Mouse (Mus musculus): ENCODE data around the gene Spag6. TPM values are rescaled to one million over a fixed set of nuclear protein-coding genes. Genes with fewer than 3 reads are reported as not detected.

Spag6 gene
- polyA plus RNA-seq, 1 experiment = 0.41 TPM

DNA sequence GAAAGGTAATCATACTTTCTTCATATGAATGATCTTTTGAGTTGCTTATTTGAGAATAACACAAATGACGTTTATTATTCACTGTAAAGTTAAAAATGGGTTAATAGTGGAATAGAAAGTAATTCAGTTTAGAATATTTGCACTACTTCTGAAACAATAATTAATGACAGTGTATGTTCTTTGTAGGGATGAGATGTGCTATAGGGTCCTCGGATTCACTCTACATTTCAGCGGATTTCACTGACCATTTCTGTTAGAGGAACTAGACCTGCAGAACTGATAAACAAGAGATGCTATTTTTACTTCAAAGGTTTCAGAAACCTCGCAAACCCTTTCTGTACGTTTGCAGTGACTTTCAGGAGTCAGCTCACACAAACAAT, 351 bp upstream of the Spag6 start:
- TF ChIP-seq POLR2A (IDR thresholded peaks at IDR 0.05; ENCODE audit: low read depth, low read length) = no peak
- peaks cover 22% of the 10 kb centered on the region for H3K4me1 ChIP-seq (ENCODE audit: control insufficient read depth, insufficient read depth, insufficient read length, low read length)
- H3K4me3 ChIP-seq (ENCODE audit: low read depth, low read length) = no peak overlapping the region
- no peaks in the 10 kb centered on the region for H3K36me3 ChIP-seq (ENCODE audit: control insufficient read depth, insufficient read depth, low read length)
- peaks cover 60% of the 10 kb centered on the region for H3K27me3 ChIP-seq (ENCODE audit: control insufficient read depth, insufficient read depth, low read length)
- 2% methylated on average over 5 of the region's 5 CpGs for WGBS
- H3K27ac ChIP-seq (ENCODE audit: insufficient read depth, low read depth, low read length) = no peak overlapping the region

DNA sequence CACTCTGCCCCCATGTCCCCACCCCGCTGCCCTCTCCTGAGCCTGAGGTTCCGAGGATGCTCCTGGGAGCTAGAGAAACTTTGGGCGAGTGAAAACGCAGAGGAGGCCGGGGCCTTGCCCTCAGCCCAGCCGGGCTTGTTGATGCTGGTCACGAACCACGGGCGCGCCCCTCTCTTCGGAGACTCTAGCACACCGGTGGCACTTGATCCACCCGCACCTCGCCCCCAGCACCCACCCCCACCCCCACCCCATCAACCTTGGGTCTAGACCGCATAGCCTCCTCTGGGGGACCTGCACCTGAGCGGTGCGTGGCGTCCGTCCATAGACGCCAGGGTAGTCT, 749 bp downstream of the Spag6 start:
- 2% methylated on average over 20 of the region's 20 CpGs for WGBS
- peak overlapping the region; percentile 90 for H3K4me3 ChIP-seq (ENCODE audit: low read depth, low read length)
- peaks cover 17% of the 10 kb centered on the region for H3K4me1 ChIP-seq (ENCODE audit: control insufficient read depth, insufficient read depth, insufficient read length, low read length)
- peaks cover 60% of the 10 kb centered on the region for H3K27me3 ChIP-seq (ENCODE audit: control insufficient read depth, insufficient read depth, low read length)
- H3K27ac ChIP-seq (ENCODE audit: insufficient read depth, low read depth, low read length) = no peak overlapping the region
- no peaks in the 10 kb centered on the region for H3K36me3 ChIP-seq (ENCODE audit: control insufficient read depth, insufficient read depth, low read length)
- TF ChIP-seq POLR2A (IDR thresholded peaks at IDR 0.05; ENCODE audit: low read depth, low read length) = no peak
- TF ChIP-seq CTCF (IDR thresholded peaks at IDR 0.05; ENCODE audit: extremely low read depth, insufficient read length, insufficient replicate concordance, low read depth, low read length) = no peak

DNA sequence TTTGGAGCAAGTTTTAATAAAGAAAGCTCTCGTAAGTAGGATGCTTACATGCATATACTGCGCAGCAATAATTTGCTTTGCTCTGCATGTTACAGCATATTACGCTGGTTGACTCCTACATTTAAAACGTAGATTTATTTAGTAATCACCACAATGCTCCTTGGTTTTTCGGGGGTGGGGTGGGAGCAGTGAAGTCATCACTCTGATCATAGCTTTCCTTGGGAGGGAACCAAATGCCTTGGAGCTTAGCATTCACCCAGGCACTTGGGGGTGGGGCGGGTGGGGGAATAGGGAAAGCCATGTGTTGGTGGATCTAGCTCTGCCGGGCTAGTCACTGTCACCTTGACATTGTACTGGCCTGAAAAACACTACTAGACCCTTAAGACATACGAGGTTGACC, 1.3 kb downstream of the Spag6 start:
- TF ChIP-seq POLR2A (IDR thresholded peaks at IDR 0.05; ENCODE audit: low read depth, low read length) (no peak), CTCF (IDR thresholded peaks at IDR 0.05; ENCODE audit: extremely low read depth, insufficient read length, insufficient replicate concordance, low read depth, low read length) (no peak)
- H3K27me3 ChIP-seq (ENCODE audit: control insufficient read depth, insufficient read depth, low read length) = peaks cover 60% of the 10 kb centered on the region
- no peak overlapping the region for H3K4me3 ChIP-seq (ENCODE audit: low read depth, low read length)
- H3K36me3 ChIP-seq (ENCODE audit: control insufficient read depth, insufficient read depth, low read length) = no peaks in the 10 kb centered on the region
- H3K4me1 ChIP-seq (ENCODE audit: control insufficient read depth, insufficient read depth, insufficient read length, low read length) = peaks cover 12% of the 10 kb centered on the region
- H3K27ac ChIP-seq (ENCODE audit: insufficient read depth, low read depth, low read length) = no peak overlapping the region
- 15% methylated on average over 8 of the region's 8 CpGs for WGBS

DNA sequence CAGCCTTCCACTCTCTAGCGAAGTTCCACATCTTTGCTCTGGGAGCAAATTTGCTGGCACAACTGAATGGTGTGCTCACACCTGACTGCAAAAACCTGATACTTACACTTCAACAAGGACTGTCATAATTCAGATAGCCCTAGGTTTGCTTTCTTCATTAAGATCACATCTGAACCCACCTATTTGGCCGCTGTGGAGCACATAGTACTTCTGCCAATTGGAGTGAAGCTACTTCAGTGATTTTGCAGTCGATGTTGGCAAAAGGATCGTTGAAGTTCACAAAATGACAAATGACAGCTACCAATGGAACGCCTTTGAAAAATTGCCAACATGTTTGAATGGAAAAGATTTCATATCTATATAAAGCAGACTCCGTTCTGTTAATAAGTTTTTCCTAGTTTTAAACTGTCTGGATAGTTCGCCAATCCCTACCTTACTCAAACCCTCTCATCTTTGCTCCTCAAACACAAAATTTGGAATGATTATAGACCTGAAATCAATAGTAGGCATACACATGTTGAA, 1.9 kb downstream of the Spag6 start:
- Histone ChIP-seq H3K4me1 (ENCODE audit: control insufficient read depth, insufficient read depth, insufficient read length, low read length) (peaks cover 7% of the 10 kb centered on the region), H3K4me3 (ENCODE audit: low read depth, low read length) (no peak overlapping the region), H3K27me3 (ENCODE audit: control insufficient read depth, insufficient read depth, low read length) (peaks cover 58% of the 10 kb centered on the region), H3K36me3 (ENCODE audit: control insufficient read depth, insufficient read depth, low read length) (no peaks in the 10 kb centered on the region), H3K27ac (ENCODE audit: insufficient read depth, low read depth, low read length) (no peak overlapping the region)
- 17% methylated on average over 7 of the region's 7 CpGs for WGBS
- TF ChIP-seq CTCF (IDR thresholded peaks at IDR 0.05; ENCODE audit: extremely low read depth, insufficient read length, insufficient replicate concordance, low read depth, low read length) (no peak), POLR2A (IDR thresholded peaks at IDR 0.05; ENCODE audit: low read depth, low read length) (no peak)

DNA sequence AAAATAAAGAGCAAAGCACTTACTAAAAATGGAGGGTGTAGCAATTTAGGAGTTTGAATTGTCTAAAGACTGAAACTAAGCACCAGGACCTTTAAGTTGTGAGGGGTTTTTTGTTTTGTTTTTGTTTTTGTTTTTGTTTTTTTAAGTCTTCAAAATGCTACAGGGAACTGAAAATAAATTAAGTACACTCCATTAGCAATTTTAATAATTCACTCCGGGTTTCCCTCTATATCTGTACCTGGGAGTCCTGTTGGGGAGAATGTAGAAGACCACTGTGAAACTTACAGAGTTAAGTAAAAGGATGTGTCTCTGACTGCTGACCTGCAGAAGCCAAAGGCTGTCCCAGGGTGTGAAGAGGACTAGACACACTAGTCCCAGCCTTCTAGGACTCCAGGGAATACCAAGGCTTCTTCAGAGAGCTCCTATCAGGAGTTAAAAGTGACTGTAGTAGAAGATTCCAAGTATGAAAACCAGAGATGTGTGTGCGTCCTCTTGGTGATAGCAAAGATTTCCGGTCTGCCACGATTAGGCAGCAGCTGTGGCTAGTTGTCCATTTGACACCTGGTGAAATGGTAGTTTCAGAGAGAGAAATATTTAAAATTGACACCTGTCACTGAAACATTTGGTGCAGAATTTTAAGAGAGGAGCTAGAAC, 3.9 kb downstream of the Spag6 start:
- H3K27ac ChIP-seq (ENCODE audit: insufficient read depth, low read depth, low read length) = no peak overlapping the region
- no peaks in the 10 kb centered on the region for H3K36me3 ChIP-seq (ENCODE audit: control insufficient read depth, insufficient read depth, low read length)
- peaks cover 62% of the 10 kb centered on the region for H3K27me3 ChIP-seq (ENCODE audit: control insufficient read depth, insufficient read depth, low read length)
- WGBS = 13% methylated on average over 4 of the region's 4 CpGs
- H3K4me3 ChIP-seq (ENCODE audit: low read depth, low read length) = no peak overlapping the region
- peaks cover 7% of the 10 kb centered on the region for H3K4me1 ChIP-seq (ENCODE audit: control insufficient read depth, insufficient read depth, insufficient read length, low read length)
- TF ChIP-seq CTCF (IDR thresholded peaks at IDR 0.05; ENCODE audit: extremely low read depth, insufficient read length, insufficient replicate concordance, low read depth, low read length) (no peak), POLR2A (IDR thresholded peaks at IDR 0.05; ENCODE audit: low read depth, low read length) (no peak)

DNA sequence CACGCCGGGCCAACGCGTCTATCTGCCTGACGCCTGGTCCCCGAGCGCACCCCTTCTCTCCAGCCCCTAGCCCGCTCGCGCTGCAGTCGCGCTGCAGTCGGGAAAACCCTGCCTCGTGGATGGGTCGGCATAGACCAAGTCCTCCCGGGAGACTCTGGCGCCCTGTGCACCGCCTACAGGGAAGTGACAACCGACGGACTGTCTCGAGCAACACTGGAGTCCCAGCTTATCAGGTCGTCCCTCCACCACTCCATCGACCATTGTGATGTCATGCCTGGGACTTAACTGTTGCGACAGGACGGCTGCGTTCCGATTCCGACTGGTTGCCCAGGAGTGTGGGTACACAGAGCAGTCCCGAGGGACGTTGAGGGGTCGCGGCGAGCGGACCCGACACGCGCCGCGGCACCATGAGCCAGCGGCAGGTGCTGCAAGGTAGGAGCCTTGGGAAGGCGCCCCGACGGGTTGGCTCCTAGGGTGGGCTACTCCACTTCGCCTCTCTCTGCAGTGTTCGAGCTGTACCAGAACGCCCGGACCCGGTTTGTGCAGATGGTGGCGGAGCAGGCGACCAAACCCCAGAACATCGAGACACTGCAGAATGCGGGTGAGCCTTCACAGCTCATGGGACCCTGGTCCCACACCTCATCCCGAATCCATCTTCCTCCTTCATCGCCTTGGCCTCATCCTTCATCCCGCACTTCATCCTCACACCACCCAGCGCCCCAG, 5.0 kb downstream of the Spag6 start:
- Histone ChIP-seq H3K36me3 (ENCODE audit: control insufficient read depth, insufficient read depth, low read length) (no peaks in the 10 kb centered on the region), H3K4me1 (ENCODE audit: control insufficient read depth, insufficient read depth, insufficient read length, low read length) (peaks cover 7% of the 10 kb centered on the region), H3K27me3 (ENCODE audit: control insufficient read depth, insufficient read depth, low read length) (peaks cover 61% of the 10 kb centered on the region), H3K4me3 (ENCODE audit: low read depth, low read length) (peak overlapping the region; percentile 33), H3K27ac (ENCODE audit: insufficient read depth, low read depth, low read length) (no peak overlapping the region)
- no peak for TF ChIP-seq POLR2A (IDR thresholded peaks at IDR 0.05; ENCODE audit: low read depth, low read length)
- TF ChIP-seq CTCF (IDR thresholded peaks at IDR 0.05; ENCODE audit: extremely low read depth, insufficient read length, insufficient replicate concordance, low read depth, low read length) = no peak
- 2% methylated on average over 56 of the region's 56 CpGs for WGBS

DNA sequence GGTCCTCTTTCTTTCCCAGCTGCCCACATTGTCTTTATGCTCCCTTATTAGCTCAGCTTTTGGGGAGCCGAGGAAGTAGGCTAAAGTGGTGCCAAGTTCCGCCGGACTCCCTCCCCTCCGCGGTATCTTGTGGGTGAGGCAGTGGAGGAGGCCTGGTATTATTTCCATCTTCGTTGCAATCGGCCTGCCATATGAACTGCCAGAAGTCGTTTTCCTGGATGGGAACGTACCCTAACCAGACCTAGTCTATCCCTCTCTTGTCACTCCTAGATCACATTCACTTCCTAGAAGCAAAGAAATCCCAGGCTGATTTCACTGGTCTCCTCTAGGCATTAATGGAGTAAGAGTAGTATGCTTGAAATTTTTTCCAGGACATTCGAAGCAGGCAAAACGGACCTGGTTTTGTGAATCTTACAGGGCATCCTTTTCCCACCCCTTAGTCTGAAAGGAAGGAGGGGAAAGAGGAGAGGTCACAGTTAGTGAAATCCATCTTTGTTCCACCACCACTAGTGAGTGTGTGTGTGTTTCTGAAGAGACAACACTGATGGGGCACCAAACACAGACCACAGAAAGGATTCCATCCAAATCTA, 5.7 kb downstream of the Spag6 start:
- peaks cover 62% of the 10 kb centered on the region for H3K27me3 ChIP-seq (ENCODE audit: control insufficient read depth, insufficient read depth, low read length)

More for the DNA sequence above, 5.7 kb downstream of the Spag6 start:
- Histone ChIP-seq H3K4me3 (ENCODE audit: low read depth, low read length) (no peak overlapping the region), H3K36me3 (ENCODE audit: control insufficient read depth, insufficient read depth, low read length) (no peaks in the 10 kb centered on the region), H3K4me1 (ENCODE audit: control insufficient read depth, insufficient read depth, insufficient read length, low read length) (peaks cover 7% of the 10 kb centered on the region), H3K27ac (ENCODE audit: insufficient read depth, low read depth, low read length) (no peak overlapping the region)
- TF ChIP-seq CTCF (IDR thresholded peaks at IDR 0.05; ENCODE audit: extremely low read depth, insufficient read length, insufficient replicate concordance, low read depth, low read length) (no peak), POLR2A (IDR thresholded peaks at IDR 0.05; ENCODE audit: low read depth, low read length) (no peak)
- 4% methylated on average over 11 of the region's 11 CpGs for WGBS

All from small intestine, adult 2 months (tissue).